Mouse (Mus musculus): ENCODE measurements around the gene Tob1.

DNA sequence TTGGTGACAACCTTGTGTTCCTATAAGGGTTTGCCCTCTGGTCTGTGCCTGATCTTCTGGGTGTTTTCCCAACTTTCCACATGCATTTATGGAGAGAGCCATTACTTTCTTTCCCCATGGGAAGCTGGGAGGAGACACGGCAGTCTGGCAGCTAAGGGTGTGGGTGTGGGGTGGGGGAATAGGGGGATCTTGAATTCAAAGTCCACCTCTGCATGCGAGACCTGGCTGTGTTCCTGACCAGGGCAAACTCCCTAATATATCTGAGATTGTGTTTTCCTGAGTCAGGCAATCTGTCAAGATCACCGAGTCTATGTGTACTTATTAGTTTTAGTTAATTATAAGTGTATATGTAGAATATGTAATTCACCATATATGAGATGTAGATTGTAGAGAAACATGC lies 14.9 kb upstream of the Tob1 start:
- TF ChIP-seq EP300 (IDR thresholded peaks at IDR 0.05; ENCODE audit: low read depth) (no peak), CTCF (IDR thresholded peaks at IDR 0.05; ENCODE audit: low read depth) (no peak)
